Mouse (Mus musculus) testis, adult 2 months (tissue): Measurements from ENCODE around the gene Aif1.

ENCODE experiments used
- CTCF ChIP-seq: fragments of 200-500 bp; IDR thresholded peaks from 2 replicates; pipeline ENCODE4 v1.5.1; 2012; ENCODE audit warnings: low read depth, mild to moderate bottlenecking, inconsistent platforms, low read length, moderate library complexity; ENCODE audit not compliant: control insufficient read depth, insufficient read depth, insufficient replicate concordance
- POLR2A ChIP-seq: fragments of 200-500 bp; IDR thresholded peaks from 2 replicates; pipeline ENCODE4 v1.6.1; 2012; ENCODE audit warnings: low read depth, mild to moderate bottlenecking, inconsistent platforms, low read length, moderate library complexity; ENCODE audit not compliant: control insufficient read depth

DNA sequence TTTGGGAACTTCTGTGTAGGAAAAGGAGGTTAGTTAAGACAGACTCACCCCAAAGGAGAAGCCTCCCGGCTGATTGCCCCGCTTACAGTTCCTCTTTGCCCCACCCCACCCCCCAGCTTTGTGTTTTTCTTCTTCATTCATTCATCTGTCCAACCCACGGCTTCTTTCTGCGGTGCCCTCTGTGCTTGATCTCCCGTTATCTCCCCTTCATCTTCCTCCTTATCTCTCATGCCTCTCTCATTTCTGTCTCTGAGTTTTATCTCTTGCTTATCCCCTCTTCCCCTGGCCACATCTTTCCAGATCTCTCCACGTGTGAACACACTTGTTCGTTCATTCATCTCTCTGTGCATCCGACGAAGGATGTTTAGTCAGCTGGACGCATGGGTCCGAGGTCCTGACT, 25.3 kb upstream of the Aif1 start:
- no peak for TF ChIP-seq CTCF
- no peak for TF ChIP-seq POLR2A
